Mouse (Mus musculus): ENCODE data around the gene Ripply3. TPM values are rescaled to one million over a fixed set of nuclear protein-coding genes. Genes with fewer than 3 reads are reported as not detected.

The Ripply3 gene
- polyA plus RNA-seq (2014; fragmentation: Nextera tagmentation; extraction: Ambion mirVana): 0.74 and 0.99 TPM in 2 replicates

DNA sequence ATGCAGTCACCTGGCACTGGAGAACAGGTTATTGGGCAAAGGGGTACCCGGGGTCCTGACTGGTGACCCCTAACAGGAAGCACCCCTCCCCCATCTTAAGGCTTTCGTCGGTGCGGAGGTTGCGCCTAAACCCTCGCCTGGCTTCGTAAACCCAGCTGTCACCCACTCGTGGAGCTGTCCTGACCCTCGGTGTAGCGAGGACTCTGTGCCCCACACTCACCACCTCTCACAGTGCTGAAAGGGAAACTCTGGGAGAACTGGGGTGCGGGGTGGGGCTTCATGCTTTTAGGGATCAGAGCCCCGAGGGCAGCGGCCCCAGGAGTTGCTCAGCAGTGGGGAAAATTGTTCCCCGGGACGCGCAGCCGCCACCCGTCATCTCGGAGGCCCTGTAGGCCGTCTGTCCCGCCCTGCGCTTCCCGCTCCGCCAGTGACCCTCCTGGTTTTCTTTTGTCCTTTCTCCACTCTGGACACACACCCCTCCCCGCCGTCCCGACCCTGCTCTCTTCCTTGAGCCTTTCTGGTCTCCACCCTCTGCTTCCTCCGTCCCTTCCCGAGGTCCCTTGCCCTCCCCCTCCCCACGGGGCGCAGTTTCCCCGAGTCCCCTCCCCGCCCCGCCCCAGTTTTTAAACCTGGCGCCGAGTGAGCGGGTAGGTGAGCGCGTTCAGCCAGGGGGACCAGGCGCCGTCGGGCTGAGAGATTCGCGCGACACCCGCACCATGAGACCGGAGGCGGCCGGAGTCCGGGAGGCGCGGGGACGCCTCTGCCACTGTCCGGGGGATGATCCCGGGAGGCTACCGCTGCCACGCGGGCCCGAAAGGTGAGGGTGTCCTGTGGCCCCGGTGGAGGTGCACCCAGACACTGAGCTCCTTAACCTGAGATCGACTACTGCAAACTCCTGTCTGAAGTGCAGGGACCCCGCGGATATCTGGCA, at the start of gene Ripply3:
Ripply3 (plus strand) TSS at position 640 of the 931 bp plus-strand sequence.
- Histone ChIP-seq H3K9ac (ENCODE audit: low read length) (peak within 1 kb of the TSS; percentile 60), H3K9me3 (replicated peaks; ENCODE audit: control insufficient read depth, low read length) (no peaks in the 10 kb centered on the region), H3K27me3 (replicated peaks; ENCODE audit: control insufficient read depth, insufficient read depth, low read length) (peaks cover 18% of the 10 kb centered on the region), H3K36me3 (ENCODE audit: control insufficient read depth, insufficient read depth, low read length) (no peaks in the 10 kb centered on the region), H3K27ac (ENCODE audit: low read depth, low read length) (no peak within 1 kb of the TSS), H3K4me3 (ENCODE audit: low read depth, low read length) (peak within 1 kb of the TSS; percentile 37), H3K4me1 (ENCODE audit: control insufficient read depth, insufficient read depth, low read length) (peaks cover 21% of the 10 kb centered on the region), H3K4me2 (ENCODE audit: low read length) (peak within 1 kb of the TSS; percentile 66)
- 1% methylated on average over 63 of the region's 63 CpGs for WGBS
- DNase-seq (ENCODE audit: low spot score) (peak; percentile 25), ATAC-seq (peak; percentile 54; the same call in 1 of the 2 replicates)

- WGBS: 95% methylated on average over 3 of the region's 3 CpGs
- ATAC-seq (no peak), DNase-seq (ENCODE audit: low spot score) (no peak)
- H3K27ac ChIP-seq (ENCODE audit: low read depth, low read length): no peak overlapping the region
- no peak overlapping the region for H3K4me3 ChIP-seq (ENCODE audit: low read depth, low read length)
- H3K9me3 ChIP-seq (replicated peaks; ENCODE audit: control insufficient read depth, low read length): no peaks in the 10 kb centered on the region
- no peaks in the 10 kb centered on the region for H3K27me3 ChIP-seq (replicated peaks; ENCODE audit: control insufficient read depth, insufficient read depth, low read length)
- no peaks in the 10 kb centered on the region; the same call in 1 of the 2 replicates for H3K4me1 ChIP-seq (ENCODE audit: control insufficient read depth, insufficient read depth, low read length)
- no peak overlapping the region for H3K4me2 ChIP-seq (ENCODE audit: low read length)
- H3K36me3 ChIP-seq (ENCODE audit: control insufficient read depth, insufficient read depth, low read length): no peaks in the 10 kb centered on the region
- H3K9ac ChIP-seq (ENCODE audit: low read length): no peak overlapping the region
Observed at GRCm38 (mm10) chr16:94283972-94284371, 44.2 kb upstream of the Ripply3 start.

DNA sequence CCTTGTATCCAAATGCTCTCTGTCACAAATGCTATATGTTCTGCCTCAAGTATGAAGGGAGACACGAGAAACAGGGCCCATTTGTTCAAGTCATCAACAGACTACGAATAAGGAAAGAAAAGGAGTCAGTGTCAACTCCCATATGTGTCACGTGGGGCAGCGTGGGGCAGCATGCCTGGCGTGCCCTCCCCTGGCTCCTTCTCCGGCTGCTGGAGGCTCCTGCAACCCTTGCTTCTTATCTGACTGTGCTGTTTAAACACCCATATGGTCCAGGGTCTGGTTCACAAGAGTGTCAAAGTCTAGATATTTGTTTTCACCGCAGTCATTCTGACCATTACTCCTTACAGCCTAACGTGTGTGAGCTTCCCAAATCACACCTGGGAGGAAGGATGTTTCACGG, 40.4 kb upstream of the Ripply3 start:
- DNase-seq (ENCODE audit: low spot score) (no peak), ATAC-seq (no peak)
- no peak overlapping the region for H3K4me2 ChIP-seq (ENCODE audit: low read length)
- no peaks in the 10 kb centered on the region for H3K27me3 ChIP-seq (replicated peaks; ENCODE audit: control insufficient read depth, insufficient read depth, low read length)
- H3K9me3 ChIP-seq (replicated peaks; ENCODE audit: control insufficient read depth, low read length): no peaks in the 10 kb centered on the region
- no peak overlapping the region for H3K4me3 ChIP-seq (ENCODE audit: low read depth, low read length)
- no peak overlapping the region for H3K9ac ChIP-seq (ENCODE audit: low read length)
- WGBS: 90% methylated on average over 9 of the region's 9 CpGs
- no peak overlapping the region for H3K27ac ChIP-seq (ENCODE audit: low read depth, low read length)
- H3K36me3 ChIP-seq (ENCODE audit: control insufficient read depth, insufficient read depth, low read length): no peaks in the 10 kb centered on the region
- peaks cover 5% of the 10 kb centered on the region; the same call in 1 of the 2 replicates for H3K4me1 ChIP-seq (ENCODE audit: control insufficient read depth, insufficient read depth, low read length)

DNA sequence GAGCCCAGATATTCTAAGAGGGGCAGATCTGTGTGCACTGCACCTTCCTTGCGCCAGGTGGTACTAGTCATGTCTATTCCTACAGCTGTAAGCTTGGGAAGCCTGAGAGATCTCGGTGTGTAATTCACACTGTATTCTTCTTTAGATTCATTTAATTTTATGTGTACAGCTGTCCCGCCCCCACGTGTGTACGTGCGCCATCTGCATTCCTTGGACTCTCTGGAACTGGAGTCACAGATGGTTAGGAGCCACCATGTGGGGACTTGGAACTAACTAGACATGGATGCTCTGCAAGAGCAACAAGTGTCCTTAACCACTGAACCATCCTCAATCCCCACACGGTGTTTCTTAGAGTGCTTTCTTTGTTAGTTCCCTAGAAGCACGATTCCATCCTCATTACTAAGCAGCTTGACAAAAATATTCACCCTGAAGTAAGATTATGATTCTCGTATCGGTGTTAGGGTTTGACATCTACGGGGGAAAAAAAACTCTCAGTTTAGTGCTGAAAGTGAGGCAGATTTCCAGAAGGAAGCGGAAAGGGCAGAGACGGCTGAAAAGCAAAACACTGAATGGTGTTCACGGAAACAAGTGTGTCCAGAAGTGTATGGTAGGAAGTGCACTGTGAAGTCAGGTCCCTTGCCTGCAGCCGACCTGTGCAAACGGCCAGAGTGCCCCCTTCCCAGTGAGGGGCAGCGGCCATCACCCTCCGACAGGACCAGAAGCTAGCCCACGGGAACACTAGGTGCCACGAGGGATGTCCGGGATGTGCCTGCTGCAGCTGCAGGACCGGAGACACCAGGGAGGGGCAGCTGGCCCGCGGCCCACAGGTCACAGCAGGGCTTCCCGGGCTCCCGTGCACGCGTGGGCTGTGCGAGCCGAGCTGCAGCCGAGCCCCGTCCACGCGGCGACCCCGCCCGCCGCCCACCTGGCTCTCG, 38.8 kb upstream of the Ripply3 start:
- H3K9me3 ChIP-seq (replicated peaks; ENCODE audit: control insufficient read depth, low read length): no peaks in the 10 kb centered on the region
- DNase-seq (ENCODE audit: low spot score) (peak; percentile 80), ATAC-seq (peak; percentile 67)
- no peaks in the 10 kb centered on the region for H3K27me3 ChIP-seq (replicated peaks; ENCODE audit: control insufficient read depth, insufficient read depth, low read length)
- WGBS: 9% methylated on average over 39 of the region's 39 CpGs
- peak overlapping the region; percentile 99 for H3K4me2 ChIP-seq (ENCODE audit: low read length)
- peak overlapping the region; percentile 44 for H3K27ac ChIP-seq (ENCODE audit: low read depth, low read length)
- H3K36me3 ChIP-seq (ENCODE audit: control insufficient read depth, insufficient read depth, low read length): no peaks in the 10 kb centered on the region
- peak overlapping the region; percentile 88 for H3K4me3 ChIP-seq (ENCODE audit: low read depth, low read length)
- peak overlapping the region; percentile 81 for H3K9ac ChIP-seq (ENCODE audit: low read length)
- H3K4me1 ChIP-seq (ENCODE audit: control insufficient read depth, insufficient read depth, low read length): peaks cover 5% of the 10 kb centered on the region; the same call in 1 of the 2 replicates

DNA sequence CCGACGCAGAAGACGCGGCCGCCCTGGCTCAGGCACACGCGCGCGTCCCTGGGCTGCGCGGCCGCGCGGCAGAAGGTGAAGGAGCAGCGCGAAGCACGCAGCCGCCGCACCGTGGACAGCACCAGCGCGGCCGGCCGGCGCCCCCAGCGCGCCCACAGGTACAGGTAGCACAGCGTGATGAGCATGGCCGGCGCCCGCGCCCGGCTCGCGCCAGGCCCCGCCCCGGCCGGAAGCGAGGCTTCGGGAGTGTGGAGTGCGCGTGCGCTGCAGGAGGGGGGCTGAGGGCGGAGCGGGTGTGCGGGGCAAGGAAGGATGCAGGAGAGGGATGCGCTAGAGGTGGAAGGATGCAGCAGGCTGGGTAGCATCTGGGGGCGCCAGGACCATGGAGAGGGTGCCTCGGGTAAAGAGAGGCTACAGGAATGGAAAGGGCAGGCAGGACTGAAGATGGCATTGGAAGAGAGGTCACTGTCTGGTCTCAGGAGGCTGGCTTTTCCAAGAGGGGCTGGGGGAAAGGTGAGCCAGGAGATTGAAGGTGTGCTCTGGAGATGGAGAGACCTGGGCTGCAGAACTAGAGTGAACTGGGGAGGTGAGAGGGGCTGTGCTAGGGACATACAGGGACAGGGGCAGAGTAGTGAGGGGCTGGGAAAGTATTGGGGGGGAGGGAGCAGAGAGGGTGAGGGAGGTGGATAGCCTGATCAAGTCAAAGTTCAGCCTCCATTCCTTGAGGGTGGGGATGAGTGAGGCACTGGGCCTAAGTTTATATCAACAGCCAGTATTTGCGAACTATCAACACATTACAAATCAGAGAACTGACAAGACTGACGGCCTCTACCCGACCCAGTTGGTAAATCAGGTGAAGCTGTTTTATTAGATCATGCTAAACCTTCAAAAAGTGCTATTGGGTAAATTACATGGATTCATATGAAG, 37.9 kb upstream of the Ripply3 start:
- ATAC-seq (peak; percentile 97), DNase-seq (ENCODE audit: low spot score) (peak; percentile 89)
- H3K27ac ChIP-seq (ENCODE audit: low read depth, low read length): peak overlapping the region; percentile 44
- 6% methylated on average over 52 of the region's 52 CpGs for WGBS
- H3K4me1 ChIP-seq (ENCODE audit: control insufficient read depth, insufficient read depth, low read length): peaks cover 5% of the 10 kb centered on the region; the same call in 1 of the 2 replicates
- H3K27me3 ChIP-seq (replicated peaks; ENCODE audit: control insufficient read depth, insufficient read depth, low read length): no peaks in the 10 kb centered on the region
- peak overlapping the region; percentile 81 for H3K9ac ChIP-seq (ENCODE audit: low read length)
- H3K36me3 ChIP-seq (ENCODE audit: control insufficient read depth, insufficient read depth, low read length): no peaks in the 10 kb centered on the region
- H3K4me2 ChIP-seq (ENCODE audit: low read length): peak overlapping the region; percentile 99
- H3K9me3 ChIP-seq (replicated peaks; ENCODE audit: control insufficient read depth, low read length): no peaks in the 10 kb centered on the region
- peak overlapping the region; percentile 88 for H3K4me3 ChIP-seq (ENCODE audit: low read depth, low read length)

- ATAC-seq: no peak
- no peak overlapping the region for H3K4me3 ChIP-seq (ENCODE audit: low read depth, low read length)
- 87% methylated on average over 4 of the region's 4 CpGs for WGBS
- no peak overlapping the region for H3K9ac ChIP-seq (ENCODE audit: low read length)
- no peaks in the 10 kb centered on the region for H3K9me3 ChIP-seq (replicated peaks; ENCODE audit: control insufficient read depth, low read length)
- no peaks in the 10 kb centered on the region for H3K36me3 ChIP-seq (ENCODE audit: control insufficient read depth, insufficient read depth, low read length)
- no peak overlapping the region for H3K4me2 ChIP-seq (ENCODE audit: low read length)
- no peak for DNase-seq (ENCODE audit: low spot score)
- peaks cover 5% of the 10 kb centered on the region; the same call in 1 of the 2 replicates for H3K4me1 ChIP-seq (ENCODE audit: control insufficient read depth, insufficient read depth, low read length)
- no peaks in the 10 kb centered on the region for H3K27me3 ChIP-seq (replicated peaks; ENCODE audit: control insufficient read depth, insufficient read depth, low read length)
- H3K27ac ChIP-seq (ENCODE audit: low read depth, low read length): no peak overlapping the region
Observed at GRCm38 (mm10) chr16:94291141-94291540, 37.1 kb upstream of the Ripply3 start.

DNA sequence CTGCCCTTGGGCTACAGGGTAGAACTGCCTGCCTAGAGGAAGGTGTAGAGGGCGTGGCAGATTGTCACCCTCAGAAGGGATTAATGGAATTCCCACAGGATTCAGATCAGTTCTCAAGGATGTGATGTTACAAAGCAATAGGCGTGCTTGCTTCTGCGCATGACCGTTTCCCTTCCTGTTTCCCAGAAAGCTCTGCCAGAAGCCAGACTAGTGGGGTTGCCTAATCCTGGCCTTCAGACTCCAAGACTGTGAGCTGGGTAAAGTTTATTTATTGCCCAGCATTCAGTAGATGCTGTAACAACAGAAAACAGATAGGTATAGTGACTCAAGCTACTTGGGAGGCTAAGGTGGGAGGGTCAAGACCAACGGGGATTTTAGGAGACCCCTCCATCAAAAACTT, 30.1 kb upstream of the Ripply3 start:
- WGBS: 83% methylated on average over 5 of the region's 5 CpGs
- Histone ChIP-seq H3K4me1 (ENCODE audit: control insufficient read depth, insufficient read depth, low read length) (peaks cover 4% of the 10 kb centered on the region), H3K27me3 (replicated peaks; ENCODE audit: control insufficient read depth, insufficient read depth, low read length) (no peaks in the 10 kb centered on the region), H3K4me3 (ENCODE audit: low read depth, low read length) (no peak overlapping the region), H3K27ac (ENCODE audit: low read depth, low read length) (no peak overlapping the region), H3K9ac (ENCODE audit: low read length) (no peak overlapping the region), H3K4me2 (ENCODE audit: low read length) (no peak overlapping the region), H3K9me3 (replicated peaks; ENCODE audit: control insufficient read depth, low read length) (no peaks in the 10 kb centered on the region), H3K36me3 (ENCODE audit: control insufficient read depth, insufficient read depth, low read length) (no peaks in the 10 kb centered on the region)
- DNase-seq (ENCODE audit: low spot score) (no peak), ATAC-seq (no peak)

GRCm38 (mm10) chr16:94299210-94299609, 29.0 kb upstream of the Ripply3 start:
- WGBS: 67% methylated on average over 4 of the region's 4 CpGs
- H3K9me3 ChIP-seq (replicated peaks; ENCODE audit: control insufficient read depth, low read length): no peaks in the 10 kb centered on the region
- peaks cover 4% of the 10 kb centered on the region for H3K4me1 ChIP-seq (ENCODE audit: control insufficient read depth, insufficient read depth, low read length)
- H3K4me2 ChIP-seq (ENCODE audit: low read length): no peak overlapping the region
- no peaks in the 10 kb centered on the region for H3K27me3 ChIP-seq (replicated peaks; ENCODE audit: control insufficient read depth, insufficient read depth, low read length)
- H3K27ac ChIP-seq (ENCODE audit: low read depth, low read length): no peak overlapping the region
- no peaks in the 10 kb centered on the region for H3K36me3 ChIP-seq (ENCODE audit: control insufficient read depth, insufficient read depth, low read length)
- no peak overlapping the region for H3K9ac ChIP-seq (ENCODE audit: low read length)
- H3K4me3 ChIP-seq (ENCODE audit: low read depth, low read length): no peak overlapping the region
- DNase-seq (ENCODE audit: low spot score): no peak
- no peak for ATAC-seq
